Mouse (Mus musculus): ENCODE measurements around the gene Rnf149. TPM values are rescaled to one million over a fixed set of nuclear protein-coding genes. Genes with fewer than 3 reads are reported as not detected.

Rnf149 gene
- polyA plus RNA-seq, 2 experiments: 27.0 to 29.3 TPM

GRCm38 (mm10) chr1:39549831-39550230 is 27.4 kb downstream of the Rnf149 start:
- no peaks in the 10 kb centered on the region for H3K9me3 ChIP-seq (ENCODE audit: control insufficient read depth, low read length)
- H3K9ac ChIP-seq (ENCODE audit: low read depth, low read length, severe bottlenecking): no peak overlapping the region
- DNase-seq (ENCODE audit: low spot score) (no peak), ATAC-seq (ENCODE audit: low FRiP score, low read depth) (no peak)
- no peak for TF ChIP-seq POLR2A (IDR thresholded peaks at IDR 0.05; ENCODE audit: borderline replicate concordance, extremely low read depth, insufficient read depth, insufficient read length)
- H3K27me3 ChIP-seq (ENCODE audit: control insufficient read depth, insufficient read depth, low read length): no peaks in the 10 kb centered on the region
- no peak overlapping the region for H3K4me3 ChIP-seq (replicated peaks; ENCODE audit: low read length)
- H3K4me1 ChIP-seq (ENCODE audit: control insufficient read depth, insufficient read depth, low read length): no peaks in the 10 kb centered on the region
- no peak overlapping the region for H3K4me2 ChIP-seq (replicated peaks; ENCODE audit: low read depth, low read length, severe bottlenecking)
- no peak overlapping the region for H3K27ac ChIP-seq (replicated peaks; ENCODE audit: low read depth, low read length)
- peaks cover 70% of the 10 kb centered on the region for H3K36me3 ChIP-seq (ENCODE audit: control insufficient read depth, insufficient read depth, low read length)
- WGBS: 90% methylated on average over 2 of the region's 2 CpGs

GRCm38 (mm10) chr1:39547238-39547637 is 30.0 kb downstream of the Rnf149 start:
- DNase-seq (ENCODE audit: low spot score) (no peak), ATAC-seq (ENCODE audit: low FRiP score, low read depth) (no peak)
- Histone ChIP-seq H3K36me3 (ENCODE audit: control insufficient read depth, insufficient read depth, low read length) (peaks cover 73% of the 10 kb centered on the region), H3K4me3 (replicated peaks; ENCODE audit: low read length) (no peak overlapping the region), H3K4me2 (replicated peaks; ENCODE audit: low read depth, low read length, severe bottlenecking) (no peak overlapping the region), H3K9me3 (ENCODE audit: control insufficient read depth, low read length) (no peaks in the 10 kb centered on the region), H3K9ac (ENCODE audit: low read depth, low read length, severe bottlenecking) (no peak overlapping the region), H3K27me3 (ENCODE audit: control insufficient read depth, insufficient read depth, low read length) (no peaks in the 10 kb centered on the region), H3K4me1 (ENCODE audit: control insufficient read depth, insufficient read depth, low read length) (no peaks in the 10 kb centered on the region), H3K27ac (replicated peaks; ENCODE audit: low read depth, low read length) (no peak overlapping the region)
- WGBS: 63% methylated on average over 2 of the region's 2 CpGs
- TF ChIP-seq POLR2A (IDR thresholded peaks at IDR 0.05; ENCODE audit: borderline replicate concordance, extremely low read depth, insufficient read depth, insufficient read length): no peak

- no peak overlapping the region for H3K9ac ChIP-seq (ENCODE audit: low read depth, low read length, severe bottlenecking)
- ATAC-seq (ENCODE audit: low FRiP score, low read depth) (no peak), DNase-seq (ENCODE audit: low spot score) (no peak)
- H3K4me1 ChIP-seq (ENCODE audit: control insufficient read depth, insufficient read depth, low read length): no peaks in the 10 kb centered on the region
- TF ChIP-seq POLR2A (IDR thresholded peaks at IDR 0.05; ENCODE audit: borderline replicate concordance, extremely low read depth, insufficient read depth, insufficient read length): no peak
- 90% methylated on average over 6 of the region's 6 CpGs for WGBS
- no peak overlapping the region for H3K4me2 ChIP-seq (replicated peaks; ENCODE audit: low read depth, low read length, severe bottlenecking)
- H3K36me3 ChIP-seq (ENCODE audit: control insufficient read depth, insufficient read depth, low read length): peaks cover 74% of the 10 kb centered on the region
- H3K4me3 ChIP-seq (replicated peaks; ENCODE audit: low read length): no peak overlapping the region
- no peaks in the 10 kb centered on the region for H3K9me3 ChIP-seq (ENCODE audit: control insufficient read depth, low read length)
- no peaks in the 10 kb centered on the region for H3K27me3 ChIP-seq (ENCODE audit: control insufficient read depth, insufficient read depth, low read length)
- H3K27ac ChIP-seq (replicated peaks; ENCODE audit: low read depth, low read length): no peak overlapping the region
Observed at GRCm38 (mm10) chr1:39546160-39546866, 30.9 kb downstream of the Rnf149 start.

- H3K36me3 ChIP-seq (ENCODE audit: control insufficient read depth, insufficient read depth, low read length): peaks cover 76% of the 10 kb centered on the region
- H3K4me3 ChIP-seq (replicated peaks; ENCODE audit: low read length): no peak overlapping the region
- 87% methylated on average over 7 of the region's 7 CpGs for WGBS
- H3K9ac ChIP-seq (ENCODE audit: low read depth, low read length, severe bottlenecking): no peak overlapping the region
- no peak overlapping the region for H3K27ac ChIP-seq (replicated peaks; ENCODE audit: low read depth, low read length)
- no peak overlapping the region for H3K4me2 ChIP-seq (replicated peaks; ENCODE audit: low read depth, low read length, severe bottlenecking)
- H3K9me3 ChIP-seq (ENCODE audit: control insufficient read depth, low read length): peaks cover 2% of the 10 kb centered on the region
- DNase-seq (ENCODE audit: low spot score): no peak
- no peak for TF ChIP-seq POLR2A (IDR thresholded peaks at IDR 0.05; ENCODE audit: borderline replicate concordance, extremely low read depth, insufficient read depth, insufficient read length)
- no peaks in the 10 kb centered on the region for H3K27me3 ChIP-seq (ENCODE audit: control insufficient read depth, insufficient read depth, low read length)
- no peak for ATAC-seq (ENCODE audit: low FRiP score, low read depth)
- no peaks in the 10 kb centered on the region for H3K4me1 ChIP-seq (ENCODE audit: control insufficient read depth, insufficient read depth, low read length)
Observed at GRCm38 (mm10) chr1:39545589-39545988, 31.6 kb downstream of the Rnf149 start.

- H3K4me3 ChIP-seq (replicated peaks; ENCODE audit: low read length): no peak overlapping the region
- peaks cover 72% of the 10 kb centered on the region for H3K36me3 ChIP-seq (ENCODE audit: control insufficient read depth, insufficient read depth, low read length)
- H3K9me3 ChIP-seq (ENCODE audit: control insufficient read depth, low read length): peaks cover 8% of the 10 kb centered on the region
- H3K4me2 ChIP-seq (replicated peaks; ENCODE audit: low read depth, low read length, severe bottlenecking): no peak overlapping the region
- H3K27ac ChIP-seq (replicated peaks; ENCODE audit: low read depth, low read length): no peak overlapping the region
- H3K27me3 ChIP-seq (ENCODE audit: control insufficient read depth, insufficient read depth, low read length): no peaks in the 10 kb centered on the region
- H3K4me1 ChIP-seq (ENCODE audit: control insufficient read depth, insufficient read depth, low read length): peaks cover 13% of the 10 kb centered on the region
- no peak for ATAC-seq (ENCODE audit: low FRiP score, low read depth)
- no peak for TF ChIP-seq POLR2A (IDR thresholded peaks at IDR 0.05; ENCODE audit: borderline replicate concordance, extremely low read depth, insufficient read depth, insufficient read length)
- no peak for DNase-seq (ENCODE audit: low spot score)
- H3K9ac ChIP-seq (ENCODE audit: low read depth, low read length, severe bottlenecking): no peak overlapping the region
Observed at GRCm38 (mm10) chr1:39540592-39540991, 36.6 kb downstream of the Rnf149 start.
